Mouse (Mus musculus) heart, embryonic 13.5 days (tissue): ENCODE measurements around the gene Btg4. TPM values are rescaled to one million over a fixed set of nuclear protein-coding genes. Genes with fewer than 3 reads are reported as not detected.

Experiments used
- ATAC-seq: fragments of 200-750 bp; cut with Nextera tagmentation; 2 replicates; pipeline ENCODE4 v1.8.0; 2017; ENCODE audit warnings: moderate TSS enrichment; ENCODE audit not compliant: insufficient number of reproducible peaks, low FRiP score, low TSS enrichment; ENCODE audit errors: extremely low read depth
- H3K27ac ChIP-seq: fragments of 300-500 bp; sonication (generic); replicated peaks from 2 replicates; pipeline ENCODE4 v1.5.1; 2015; ENCODE audit warnings: moderate library complexity, mild to moderate bottlenecking, inconsistent platforms
- H3K27me3 ChIP-seq: fragments of 300-500 bp; sonication (generic); replicated peaks from 2 replicates; pipeline ENCODE4 v1.6.1; 2015; ENCODE audit warnings: mild to moderate bottlenecking, inconsistent platforms
- H3K36me3 ChIP-seq: fragments of 300-500 bp; sonication (generic); 2 replicates; pipeline ENCODE4 v1.6.1; 2015; ENCODE audit warnings: mild to moderate bottlenecking, inconsistent platforms
- H3K4me1 ChIP-seq: fragments of 300-500 bp; sonication (generic); 2 replicates; pipeline ENCODE4 v1.6.1; 2015; ENCODE audit warnings: inconsistent platforms
- H3K4me2 ChIP-seq: fragments of 300-500 bp; sonication (generic); 2 replicates; pipeline ENCODE4 v1.6.1; 2015; ENCODE audit warnings: inconsistent platforms, mild to moderate bottlenecking, moderate library complexity
- H3K4me3 ChIP-seq: fragments of 300-500 bp; sonication (generic); 2 replicates; pipeline ENCODE4 v1.5.1; 2015; ENCODE audit warnings: moderate library complexity, mild to moderate bottlenecking, inconsistent platforms
- H3K9ac ChIP-seq: fragments of 300-500 bp; sonication (generic); 2 replicates; pipeline ENCODE4 v1.6.1; 2015; ENCODE audit warnings: inconsistent platforms, mild to moderate bottlenecking, moderate library complexity
- H3K9me3 ChIP-seq: fragments of 300-500 bp; sonication (generic); 2 replicates; pipeline ENCODE4 v1.6.1; 2016; ENCODE audit warnings: inconsistent platforms
- WGBS: fragments of 180-500 bp; shearing (Covaris S2); methylation state at CpG from one replicate; pipeline ENCODE4 v1.1.7; 2015; ENCODE audit warnings: mixed read lengths; 5-methylcytosine and 5-hydroxymethylcytosine counted together
- polyA plus RNA-seq: library from polyadenylated mRNA; unstranded; fragments of >200 nt; fragmentation: Nextera tagmentation; extraction: Ambion mirVana; gene quantifications from 2 replicates; pipeline ENCODE4 v1.2.1, GENCODE M21; 2015

Btg4 gene
- polyA plus RNA-seq, 1 experiment from 2014 or later: not detected

- WGBS: 32% methylated on average over 5 of the region's 5 CpGs
- Histone ChIP-seq H3K9me3 (no peaks in the 10 kb centered on the region), H3K27ac (no peak overlapping the region), H3K36me3 (no peaks in the 10 kb centered on the region), H3K4me2 (no peak overlapping the region), H3K4me3 (no peak overlapping the region), H3K27me3 (no peaks in the 10 kb centered on the region), H3K9ac (no peak overlapping the region), H3K4me1 (no peaks in the 10 kb centered on the region)
- ATAC-seq: no peak
Observed at GRCm38 (mm10) chr9:51093697-51094096, 33.0 kb downstream of the Btg4 start.

- Histone ChIP-seq H3K27me3 (peaks cover 8% of the 10 kb centered on the region; the same call in 1 of the 2 replicates), H3K27ac (no peak overlapping the region), H3K9ac (no peak overlapping the region), H3K4me3 (no peak overlapping the region), H3K4me2 (no peak overlapping the region), H3K9me3 (no peaks in the 10 kb centered on the region), H3K36me3 (no peaks in the 10 kb centered on the region), H3K4me1 (peaks cover under 1% of the 10 kb centered on the region; the same call in 1 of the 2 replicates)
- ATAC-seq: no peak
- 35% methylated on average over 2 of the region's 2 CpGs for WGBS
Observed at GRCm38 (mm10) chr9:51096306-51096705, 35.6 kb downstream of the Btg4 start.

- peak within 1 kb of the TSS; percentile 100 for H3K4me2 ChIP-seq
- peak within 1 kb of the TSS; percentile 68 for H3K4me3 ChIP-seq
- H3K4me1 ChIP-seq: peaks cover 15% of the 10 kb centered on the region
- no peak within 1 kb of the TSS for H3K27ac ChIP-seq
- peaks cover 28% of the 10 kb centered on the region for H3K27me3 ChIP-seq
- H3K9ac ChIP-seq: peak within 1 kb of the TSS; percentile 62
- H3K9me3 ChIP-seq: no peaks in the 10 kb centered on the region
- ATAC-seq: no peak; the same call in 1 of the 2 replicates
- WGBS: 10% methylated on average over 27 of the region's 27 CpGs
- no peaks in the 10 kb centered on the region for H3K36me3 ChIP-seq
Observed at GRCm38 (mm10) chr9:51101756-51102425, 41.2 kb downstream of the Btg4 start, which contains the start of gene 4833427G06Rik. Gene 4833427G06Rik (minus strand): TSS chr9:51102078.

- H3K27ac ChIP-seq: no peak overlapping the region
- H3K4me3 ChIP-seq: peak overlapping the region; percentile 68
- no peak for ATAC-seq
- peaks cover 28% of the 10 kb centered on the region for H3K27me3 ChIP-seq
- no peaks in the 10 kb centered on the region for H3K9me3 ChIP-seq
- 2% methylated on average over 44 of the region's 44 CpGs for WGBS
- H3K36me3 ChIP-seq: no peaks in the 10 kb centered on the region
- peak overlapping the region; percentile 100 for H3K4me2 ChIP-seq
- peak overlapping the region; percentile 83 for H3K9ac ChIP-seq
- H3K4me1 ChIP-seq: peaks cover 15% of the 10 kb centered on the region
Observed at GRCm38 (mm10) chr9:51102963-51103807, 42.5 kb downstream of the Btg4 start.

GRCm38 (mm10) chr9:51103808-51104514 lies 43.3 kb downstream of the Btg4 start:
- H3K9ac ChIP-seq: peak overlapping the region; percentile 83
- no peaks in the 10 kb centered on the region for H3K36me3 ChIP-seq
- H3K9me3 ChIP-seq: no peaks in the 10 kb centered on the region
- peaks cover 28% of the 10 kb centered on the region for H3K27me3 ChIP-seq
- H3K27ac ChIP-seq: no peak overlapping the region
- peak overlapping the region; percentile 100 for H3K4me2 ChIP-seq
- H3K4me3 ChIP-seq: peak overlapping the region; percentile 68
- peaks cover 15% of the 10 kb centered on the region for H3K4me1 ChIP-seq
- 11% methylated on average over 30 of the region's 30 CpGs for WGBS
- no peak; the same call in 1 of the 2 replicates for ATAC-seq

- no peak overlapping the region for H3K4me3 ChIP-seq
- WGBS: 63% methylated on average over 2 of the region's 2 CpGs
Observed at GRCm38 (mm10) chr9:51105751-51106150, 45.0 kb downstream of the Btg4 start.

GRCm38 (mm10) chr9:51114767-51115166 lies 54.1 kb downstream of the Btg4 start:
- no peak for ATAC-seq
- Histone ChIP-seq H3K4me3 (no peak overlapping the region), H3K9ac (no peak overlapping the region), H3K27me3 (0 out of 2 replicates have a peak, but pooled peaks cover 3% of the 10 kb centered on the region), H3K4me2 (no peak overlapping the region), H3K27ac (no peak overlapping the region), H3K4me1 (no peaks in the 10 kb centered on the region), H3K9me3 (no peaks in the 10 kb centered on the region), H3K36me3 (no peaks in the 10 kb centered on the region)
- 66% methylated on average over 4 of the region's 4 CpGs for WGBS

More at GRCm38 (mm10) chr9:51105751-51106150, 45.0 kb downstream of the Btg4 start:
- peaks cover 20% of the 10 kb centered on the region for H3K27me3 ChIP-seq
- H3K9me3 ChIP-seq: no peaks in the 10 kb centered on the region
- no peak overlapping the region for H3K27ac ChIP-seq
- H3K4me2 ChIP-seq: no peak overlapping the region
- peaks cover 15% of the 10 kb centered on the region for H3K4me1 ChIP-seq
- ATAC-seq: no peak
- no peaks in the 10 kb centered on the region for H3K36me3 ChIP-seq
- H3K9ac ChIP-seq: no peak overlapping the region

GRCm38 (mm10) chr9:51136985-51137384 lies 76.3 kb downstream of the Btg4 start:
- Histone ChIP-seq H3K27me3 (no peaks in the 10 kb centered on the region), H3K4me2 (no peak overlapping the region), H3K9ac (no peak overlapping the region), H3K27ac (no peak overlapping the region), H3K9me3 (no peaks in the 10 kb centered on the region), H3K36me3 (no peaks in the 10 kb centered on the region), H3K4me1 (no peaks in the 10 kb centered on the region), H3K4me3 (no peak overlapping the region)
- no peak for ATAC-seq
- 50% methylated on average over 3 of the region's 3 CpGs for WGBS

GRCm38 (mm10) chr9:51137432-51137831 lies 76.7 kb downstream of the Btg4 start:
- ATAC-seq: no peak
- 66% methylated on average over 4 of the region's 4 CpGs for WGBS

GRCm38 (mm10) chr9:51137836-51138235 lies 77.1 kb downstream of the Btg4 start:
- no peak for ATAC-seq
- Histone ChIP-seq H3K27ac (no peak overlapping the region), H3K4me1 (no peaks in the 10 kb centered on the region), H3K4me3 (no peak overlapping the region), H3K4me2 (no peak overlapping the region), H3K36me3 (no peaks in the 10 kb centered on the region), H3K9me3 (no peaks in the 10 kb centered on the region), H3K9ac (no peak overlapping the region), H3K27me3 (no peaks in the 10 kb centered on the region)
- WGBS: 86% methylated on average over 1 of the region's 1 CpGs

More at GRCm38 (mm10) chr9:51137432-51137831, 76.7 kb downstream of the Btg4 start:
- no peak overlapping the region for H3K9ac ChIP-seq
- H3K4me1 ChIP-seq: no peaks in the 10 kb centered on the region
- H3K4me2 ChIP-seq: no peak overlapping the region
- H3K9me3 ChIP-seq: no peaks in the 10 kb centered on the region
- no peak overlapping the region for H3K4me3 ChIP-seq
- no peak overlapping the region for H3K27ac ChIP-seq
- no peaks in the 10 kb centered on the region for H3K36me3 ChIP-seq
- no peaks in the 10 kb centered on the region for H3K27me3 ChIP-seq

GRCm38 (mm10) chr9:51138301-51138700 lies 77.6 kb downstream of the Btg4 start:
- Histone ChIP-seq H3K4me3 (no peak overlapping the region), H3K27me3 (no peaks in the 10 kb centered on the region), H3K27ac (no peak overlapping the region), H3K9me3 (no peaks in the 10 kb centered on the region), H3K4me2 (no peak overlapping the region), H3K9ac (no peak overlapping the region), H3K4me1 (no peaks in the 10 kb centered on the region), H3K36me3 (no peaks in the 10 kb centered on the region)
- no peak for ATAC-seq
- WGBS: 78% methylated on average over 1 of the region's 1 CpGs
